10 mouse cellular contexts compared by ENCODE assay signal in genomic region chr4:57788709-57789108, GRCm38 (mm10).
A peak's percentile ranks its signal among the peaks of the same experiment; 100 is the strongest.
DNase-seq lines count a peak whose midpoint lies in the region; ATAC-seq and TF ChIP-seq lines count a peak whose summit lies in the region.
"Had no signal": no experiment of that assay in that cellular context is flagged by ENCODE, and none has a peak within 500 bp of the region (broad histone marks: within the 10 kb centered on the region; RNA-seq: fewer than 3 reads in every experiment).

No protein-coding gene starts in this region.

- H3K36me3 ChIP-seq in kidney, embryonic 16.5 days (ENCODE audit: insufficient read depth, low read length), result no peaks in the 10 kb centered on the region
- H3K36me3 ChIP-seq in spleen, adult 2 months (ENCODE audit: control insufficient read depth, insufficient read depth, low read length), result no peaks in the 10 kb centered on the region
- no peaks in the 10 kb centered on the region for H3K36me3 ChIP-seq in embryonic facial prominence, embryonic 10.5 days (replicated peaks)
- H3K36me3 ChIP-seq: embryonic facial prominence, embryonic 15.5 days; midbrain, embryonic 13.5 days had no signal

- H3K4me3 ChIP-seq in kidney, embryonic 16.5 days (ENCODE audit: low read length), result no peak overlapping the region
- H3K4me3 ChIP-seq in spleen, adult 2 months (ENCODE audit: extremely low read depth, insufficient read depth, insufficient read length), result no peak overlapping the region
- H3K4me3 ChIP-seq in embryonic facial prominence, embryonic 10.5 days, result no peak overlapping the region
- H3K4me3 ChIP-seq: embryonic facial prominence, embryonic 15.5 days; midbrain, embryonic 13.5 days had no signal

- no peak for ATAC-seq in kidney, embryonic 16.5 days (ENCODE audit: low FRiP score, low TSS enrichment)
- 0 out of 2 replicates have a peak, but pooled peaks have one; percentile 25 for ATAC-seq in common myeloid progenitor, adult 5-6 weeks (replicated peaks; ENCODE audit: low read depth, poor library complexity, severe bottlenecking)
- ATAC-seq in erythroblast, adult 5-6 weeks (replicated peaks; ENCODE audit: low FRiP score, poor library complexity, severe bottlenecking), result no peak
- no peak for ATAC-seq in cerebellum, adult (ENCODE audit: insufficient number of reproducible peaks, low FRiP score, low TSS enrichment)
- ATAC-seq: midbrain, embryonic 13.5 days had no signal

- H3K4me2 ChIP-seq in kidney, embryonic 16.5 days (replicated peaks; ENCODE audit: low read depth, low read length), result no peak overlapping the region
- H3K4me2 ChIP-seq: embryonic facial prominence, embryonic 15.5 days; midbrain, embryonic 13.5 days had no signal

- WGBS in kidney, embryonic 16.5 days, result 62% methylated on average over 5 of the region's 5 CpGs
- WGBS in spleen, adult 2 months, result 66% methylated on average over 5 of the region's 5 CpGs
- WGBS in embryonic facial prominence, embryonic 10.5 days, result 52% methylated on average over 5 of the region's 5 CpGs

- no peaks in the 10 kb centered on the region; the same call in 1 of the 2 replicates for H3K9me3 ChIP-seq in kidney, embryonic 16.5 days (ENCODE audit: low read length)
- no peaks in the 10 kb centered on the region for H3K9me3 ChIP-seq in embryonic facial prominence, embryonic 10.5 days
- H3K9me3 ChIP-seq: embryonic facial prominence, embryonic 15.5 days; midbrain, embryonic 13.5 days had no signal

- H3K4me1 ChIP-seq in kidney, embryonic 16.5 days (ENCODE audit: insufficient read depth, low read length), result peaks cover 6% of the 10 kb centered on the region; the same call in 1 of the 2 replicates
- no peaks in the 10 kb centered on the region for H3K4me1 ChIP-seq in spleen, adult 2 months (ENCODE audit: control insufficient read depth, insufficient read depth, insufficient read length)
- H3K4me1 ChIP-seq in embryonic facial prominence, embryonic 10.5 days, result peaks cover 11% of the 10 kb centered on the region
- H3K4me1 ChIP-seq: embryonic facial prominence, embryonic 15.5 days had no signal

- no peak overlapping the region for H3K9ac ChIP-seq in kidney, embryonic 16.5 days (replicated peaks; ENCODE audit: low read length)
- H3K9ac ChIP-seq: embryonic facial prominence, embryonic 15.5 days; midbrain, embryonic 13.5 days had no signal

- H3K27me3 ChIP-seq in kidney, embryonic 16.5 days (ENCODE audit: insufficient read depth, low read length), result peaks cover 7% of the 10 kb centered on the region
- no peaks in the 10 kb centered on the region for H3K27me3 ChIP-seq in spleen, adult 2 months (ENCODE audit: control insufficient read depth, insufficient read depth, low read length)
- H3K27me3 ChIP-seq in embryonic facial prominence, embryonic 10.5 days (replicated peaks; ENCODE audit: low read depth, poor library complexity, severe bottlenecking), result peaks cover 9% of the 10 kb centered on the region
- H3K27me3 ChIP-seq: embryonic facial prominence, embryonic 15.5 days had no signal

- peak; percentile 49 for DNase-seq in kidney, adult 18-20 months
- peak; percentile 27 to 50 for DNase-seq in CD8-positive naive resting alpha-beta T cell, adult 2 months (ENCODE audit: low read depth in 2 of 2, low spot score in 2 of 2)
- DNase-seq in spleen, adult 2 months (ENCODE audit: low read depth in 1 of 2, low spot score in 2 of 2), result peak in 1 of 2 experiments; percentile 69
- DNase-seq in embryonic facial prominence, embryonic 10.5 days (ENCODE audit: low spot score), result no peak

- no peak for TF ChIP-seq POLR2A in spleen, adult 2 months (IDR thresholded peaks at IDR 0.05; ENCODE audit: low read depth, low read length)

- peak; percentile 68; the same call in 1 of the 2 replicates for TF ChIP-seq CTCF in spleen, adult 2 months (IDR thresholded peaks at IDR 0.05; ENCODE audit: extremely low read depth, insufficient read depth, insufficient read length, insufficient replicate concordance)

- no peak overlapping the region for H3K27ac ChIP-seq in kidney, embryonic 16.5 days (ENCODE audit: low read length)
- no peak overlapping the region for H3K27ac ChIP-seq in spleen, adult 2 months (ENCODE audit: insufficient read depth, low read length)
- no peak overlapping the region for H3K27ac ChIP-seq in embryonic facial prominence, embryonic 10.5 days (replicated peaks)
- H3K27ac ChIP-seq: embryonic facial prominence, embryonic 15.5 days; midbrain, embryonic 13.5 days had no signal
